Mouse (Mus musculus) heart, adult 2 months (tissue): ENCODE results near the gene Emp2. TPM values are rescaled to one million over a fixed set of nuclear protein-coding genes. Genes with fewer than 3 reads are reported as not detected.

Source experiments
- DNase-seq, 2 experiments: peaks; one replicate each; pipeline ENCODE4 v3.0.0; 2021
- H3K27ac ChIP-seq: fragments of 200-600 bp; 2 replicates; pipeline ENCODE4 v1.8.1; 2022
- H3K27me3 ChIP-seq: fragments of 200-500 bp; 2 replicates; pipeline ENCODE4 v1.6.1; 2012; ENCODE audit warnings: mild to moderate bottlenecking, low read length, inconsistent platforms, mixed read lengths; ENCODE audit not compliant: control insufficient read depth, insufficient read depth
- H3K36me3 ChIP-seq: fragments of 200-500 bp; 2 replicates; pipeline ENCODE4 v1.6.1; 2012; ENCODE audit warnings: low read length, inconsistent platforms; ENCODE audit not compliant: control insufficient read depth, insufficient read depth
- H3K4me1 ChIP-seq: fragments of 200-500 bp; 2 replicates; pipeline ENCODE4 v1.6.1; 2011; ENCODE audit warnings: low read length; ENCODE audit not compliant: control insufficient read depth, insufficient read depth
- H3K4me3 ChIP-seq: fragments of 200-600 bp; 2 replicates; pipeline ENCODE4 v1.8.1; 2022
- H3K79me2 ChIP-seq: fragments of 200-500 bp; replicated peaks from 2 replicates; pipeline ENCODE4 v1.6.1; 2012; ENCODE audit warnings: mild to moderate bottlenecking, inconsistent platforms, low read length, moderate library complexity, mixed read lengths; ENCODE audit not compliant: control insufficient read depth, insufficient read depth
- H3K9ac ChIP-seq: fragments of 200-500 bp; 2 replicates; pipeline ENCODE4 v1.6.1; 2012; ENCODE audit warnings: low read depth, mild to moderate bottlenecking, control low read depth, inconsistent platforms, low read length, mixed read lengths
- CTCF ChIP-seq: fragments of 200-600 bp; IDR thresholded peaks from 2 replicates; pipeline ENCODE4 v1.8.1; 2022; ENCODE audit warnings: antibody characterized with exemption, mild to moderate bottlenecking, moderate library complexity
- EP300 ChIP-seq: fragments of 200-500 bp; IDR thresholded peaks from 2 replicates; pipeline ENCODE4 v1.6.1; 2011; ENCODE audit warnings: low read depth, low read length, control low read depth; ENCODE audit not compliant: insufficient read depth
- intact Hi-C: fragments of 180-260 bp; cut with DNase I; formaldehyde crosslinking; loops from one replicate; pipeline ENCODE4 v1.15.1; 2025
- microRNA-seq, 2 experiments: library from miRNA; unstranded; fragments of <30 nt; microRNA quantifications; one replicate each; pipeline ENCODE4 v1.2.0; 2021
- polyA plus RNA-seq: library from polyadenylated mRNA; depleted of rRNA; stranded (reverse); fragments of >200 nt; gene quantifications from 2 replicates; pipeline ENCODE4 v1.2.3, GENCODE M21; 2012; rRNA removed
- total RNA-seq, 2 experiments: library from RNA; stranded (reverse); gene quantifications; 2 replicates each; pipeline ENCODE4 v1.2.3; 2021

The Emp2 gene
- total and polyA plus RNA-seq, 3 experiments, result 33.6 to 49.9 (median 34.1) TPM

- no peaks in the 10 kb centered on the region for H3K36me3 ChIP-seq
- TF ChIP-seq EP300 (no peak), CTCF (no peak)
- no peak overlapping the region for H3K27ac ChIP-seq
- no peaks in the 10 kb centered on the region for H3K27me3 ChIP-seq
- H3K9ac ChIP-seq, result no peak overlapping the region
- intact Hi-C loops, result no loop called here
- no peaks in the 10 kb centered on the region for H3K4me1 ChIP-seq
- no peak overlapping the region for H3K4me3 ChIP-seq
- no peak for DNase-seq
- no peaks in the 10 kb centered on the region for H3K79me2 ChIP-seq
These were observed 77.2 kb downstream of the Emp2 start for GRCm38 (mm10) chr16:10236601-10237000.

Small RNA genes lying within 50 kb of the gene (microRNA-seq; reads per million reads assigned to microRNA genes)
- gene Gm22932, result 0 reads per million in 2 experiments

Other genes starting within 250 kb of the Emp2 start
- not detected for gene Rpl39l, start 143.7 kb downstream of the Emp2 start, total RNA-seq
- 0.23 and 0.47 TPM in 2 replicates for gene Rpl39l, start 143.7 kb downstream of the Emp2 start, polyA plus RNA-seq
- not detected for gene Atf7ip2, start 121.3 kb downstream of the Emp2 start, total RNA-seq
- not detected in 2 replicates for gene Atf7ip2, start 121.3 kb downstream of the Emp2 start, polyA plus RNA-seq
- not detected for gene Tekt5, start 81.5 kb upstream of the Emp2 start, total RNA-seq
- 0.12 and 0.18 TPM in 2 replicates for gene Tekt5, start 81.5 kb upstream of the Emp2 start, polyA plus RNA-seq
- gene Nubp1, start 98.0 kb upstream of the Emp2 start, total RNA-seq, result 1 to 10 TPM; 7.4 to 7.9 TPM
- 11.5 and 14.7 TPM in 2 replicates for gene Nubp1, start 98.0 kb upstream of the Emp2 start, polyA plus RNA-seq
- gene Tvp23a, start 133.4 kb upstream of the Emp2 start, total RNA-seq, result under 1 TPM; 0.21 to 0.50 TPM
- 0.98 and 1.2 TPM in 2 replicates for gene Tvp23a, start 133.4 kb upstream of the Emp2 start, polyA plus RNA-seq
- gene Ciita, start 166.1 kb upstream of the Emp2 start, total RNA-seq, result under 1 TPM; 0.41 to 0.50 TPM
- 1.0 and 2.0 TPM in 2 replicates for gene Ciita, start 166.1 kb upstream of the Emp2 start, polyA plus RNA-seq
- 10 to 100 TPM; 32.1 to 41.1 TPM for gene Dexi, start 229.1 kb upstream of the Emp2 start, total RNA-seq
- gene Dexi, start 229.1 kb upstream of the Emp2 start, polyA plus RNA-seq, result 56.8 and 65.5 TPM in 2 replicates
- gene Clec16a, start 231.4 kb upstream of the Emp2 start, total RNA-seq, result 10 to 100 TPM; 55.4 to 57.5 TPM
- gene Clec16a, start 231.4 kb upstream of the Emp2 start, polyA plus RNA-seq, result 27.6 and 47.7 TPM in 2 replicates